Mouse (Mus musculus) neural tube, embryonic 15.5 days (tissue): ENCODE measurements at regions not wholly inside any gene's neighbourhood (a gene's known extent, or its start where the extent isn't known, plus 50 kb on each side); places are given as distances from the start of the nearest gene placed in this dataset.

ENCODE experiments used
- ATAC-seq: fragments of 200-750 bp; cut with Nextera tagmentation; 2 replicates; pipeline ENCODE4 v1.8.0; 2017; ENCODE audit warnings: mild to moderate bottlenecking, moderate TSS enrichment, moderate library complexity; ENCODE audit not compliant: low FRiP score
- H3K27ac ChIP-seq: fragments of 300-500 bp; sonication (generic); replicated peaks from 2 replicates; pipeline ENCODE4 v1.5.1; 2015; ENCODE audit warnings: mild to moderate bottlenecking, inconsistent platforms
- H3K27me3 ChIP-seq: fragments of 300-500 bp; sonication (generic); replicated peaks from 2 replicates; pipeline ENCODE4 v1.6.1; 2015; ENCODE audit warnings: inconsistent platforms
- H3K36me3 ChIP-seq: fragments of 300-500 bp; sonication (generic); 2 replicates; pipeline ENCODE4 v1.6.1; 2015; ENCODE audit warnings: inconsistent platforms
- H3K4me1 ChIP-seq: fragments of 300-500 bp; sonication (generic); 2 replicates; pipeline ENCODE4 v1.6.1; 2015; ENCODE audit warnings: inconsistent platforms
- H3K4me2 ChIP-seq: fragments of 300-500 bp; sonication (generic); 2 replicates; pipeline ENCODE4 v1.6.1; 2015; ENCODE audit warnings: inconsistent platforms, mild to moderate bottlenecking, moderate library complexity
- H3K4me3 ChIP-seq: fragments of 300-500 bp; sonication (generic); replicated peaks from 2 replicates; pipeline ENCODE4 v1.5.1; 2015; ENCODE audit warnings: mild to moderate bottlenecking, inconsistent platforms
- H3K9ac ChIP-seq: fragments of 300-500 bp; sonication (generic); replicated peaks from 2 replicates; pipeline ENCODE4 v1.6.1; 2015; ENCODE audit warnings: mild to moderate bottlenecking, inconsistent platforms
- H3K9me3 ChIP-seq: fragments of 300-500 bp; sonication (generic); replicated peaks from 2 replicates; pipeline ENCODE4 v1.6.1; 2016; ENCODE audit warnings: inconsistent platforms
- WGBS: fragments of 180-500 bp; shearing (Covaris S2); methylation state at CpG from one replicate; pipeline ENCODE4 v1.1.7; 2015; ENCODE audit warnings: mixed read lengths; 5-methylcytosine and 5-hydroxymethylcytosine counted together

- no peaks in the 10 kb centered on the region for H3K4me1 ChIP-seq
- no peak overlapping the region for H3K27ac ChIP-seq
- ATAC-seq, result no peak
- WGBS, result 79% methylated on average over 6 of the region's 6 CpGs
- no peaks in the 10 kb centered on the region for H3K9me3 ChIP-seq
- no peak overlapping the region for H3K4me3 ChIP-seq
- H3K36me3 ChIP-seq, result no peaks in the 10 kb centered on the region
- H3K4me2 ChIP-seq, result no peak overlapping the region
- no peaks in the 10 kb centered on the region for H3K27me3 ChIP-seq
- no peak overlapping the region for H3K9ac ChIP-seq
These were observed 406.6 kb upstream of the Nbea start for GRCm38 (mm10) chr3:56590071-56590470.

- Histone ChIP-seq H3K4me1 (no peaks in the 10 kb centered on the region), H3K4me3 (no peak overlapping the region), H3K9me3 (no peaks in the 10 kb centered on the region), H3K4me2 (no peak overlapping the region), H3K36me3 (no peaks in the 10 kb centered on the region), H3K27me3 (no peaks in the 10 kb centered on the region), H3K27ac (no peak overlapping the region), H3K9ac (no peak overlapping the region)
- no peak for ATAC-seq
- WGBS, result 63% methylated on average over 5 of the region's 5 CpGs
These were observed 391.9 kb upstream of the Nbea start for GRCm38 (mm10) chr3:56575422-56575821.

- Histone ChIP-seq H3K9me3 (no peaks in the 10 kb centered on the region), H3K9ac (no peak overlapping the region), H3K27ac (no peak overlapping the region), H3K4me3 (no peak overlapping the region), H3K27me3 (no peaks in the 10 kb centered on the region), H3K36me3 (no peaks in the 10 kb centered on the region), H3K4me1 (no peaks in the 10 kb centered on the region), H3K4me2 (no peak overlapping the region)
- 85% methylated on average over 2 of the region's 2 CpGs for WGBS
- ATAC-seq, result no peak
These were observed 352.7 kb upstream of the Nbea start for GRCm38 (mm10) chr3:56536178-56536577.

- H3K9ac ChIP-seq, result no peak overlapping the region
- H3K4me3 ChIP-seq, result no peak overlapping the region
- ATAC-seq, result no peak
- H3K9me3 ChIP-seq, result no peaks in the 10 kb centered on the region
- H3K27me3 ChIP-seq, result no peaks in the 10 kb centered on the region
- WGBS, result 87% methylated on average over 1 of the region's 1 CpGs
- H3K4me1 ChIP-seq, result no peaks in the 10 kb centered on the region
- no peak overlapping the region for H3K27ac ChIP-seq
- H3K4me2 ChIP-seq, result no peak overlapping the region
- H3K36me3 ChIP-seq, result no peaks in the 10 kb centered on the region
These were observed 320.9 kb upstream of the Nbea start for GRCm38 (mm10) chr3:56504445-56504844.

- Histone ChIP-seq H3K9ac (no peak overlapping the region), H3K27me3 (no peaks in the 10 kb centered on the region), H3K4me3 (no peak overlapping the region), H3K36me3 (no peaks in the 10 kb centered on the region), H3K4me2 (no peak overlapping the region), H3K27ac (no peak overlapping the region), H3K4me1 (no peaks in the 10 kb centered on the region), H3K9me3 (no peaks in the 10 kb centered on the region)
- ATAC-seq, result no peak
- WGBS, result 51% methylated on average over 1 of the region's 1 CpGs
These were observed 315.8 kb upstream of the Nbea start for GRCm38 (mm10) chr3:56499301-56499700.

- Histone ChIP-seq H3K27ac (no peak overlapping the region), H3K9me3 (no peaks in the 10 kb centered on the region), H3K36me3 (no peaks in the 10 kb centered on the region), H3K4me2 (no peak overlapping the region), H3K9ac (no peak overlapping the region), H3K4me3 (no peak overlapping the region), H3K27me3 (no peaks in the 10 kb centered on the region), H3K4me1 (no peaks in the 10 kb centered on the region)
- ATAC-seq, result no peak; the same call in 1 of the 2 replicates
- WGBS, result 31% methylated on average over 1 of the region's 1 CpGs
These were observed 310.4 kb upstream of the Nbea start for GRCm38 (mm10) chr3:56493937-56494336.

GRCm38 (mm10) chr3:56489154-56489553 is 305.7 kb upstream of the Nbea start:
- Histone ChIP-seq H3K4me1 (peaks cover 3% of the 10 kb centered on the region; the same call in 1 of the 2 replicates), H3K4me3 (no peak overlapping the region), H3K36me3 (no peaks in the 10 kb centered on the region), H3K27me3 (no peaks in the 10 kb centered on the region), H3K4me2 (no peak overlapping the region), H3K9ac (no peak overlapping the region), H3K27ac (no peak overlapping the region), H3K9me3 (no peaks in the 10 kb centered on the region)
- 73% methylated on average over 5 of the region's 5 CpGs for WGBS
- ATAC-seq, result no peak; the same call in 1 of the 2 replicates

- no peak overlapping the region for H3K4me2 ChIP-seq
- H3K9me3 ChIP-seq, result no peaks in the 10 kb centered on the region
- peaks cover 3% of the 10 kb centered on the region; the same call in 1 of the 2 replicates for H3K4me1 ChIP-seq
- no peak overlapping the region for H3K4me3 ChIP-seq
- no peaks in the 10 kb centered on the region for H3K36me3 ChIP-seq
- H3K27ac ChIP-seq, result no peak overlapping the region
- 64% methylated on average over 12 of the region's 12 CpGs for WGBS
- no peak for ATAC-seq
- no peak overlapping the region for H3K9ac ChIP-seq
- no peaks in the 10 kb centered on the region for H3K27me3 ChIP-seq
These were observed 302.3 kb upstream of the Nbea start for GRCm38 (mm10) chr3:56485550-56486400.

- Histone ChIP-seq H3K4me2 (no peak overlapping the region), H3K36me3 (no peaks in the 10 kb centered on the region), H3K9me3 (no peaks in the 10 kb centered on the region), H3K4me3 (no peak overlapping the region), H3K27ac (no peak overlapping the region), H3K27me3 (no peaks in the 10 kb centered on the region), H3K4me1 (peaks cover 3% of the 10 kb centered on the region; the same call in 1 of the 2 replicates), H3K9ac (no peak overlapping the region)
- ATAC-seq, result no peak
- 90% methylated on average over 8 of the region's 8 CpGs for WGBS
These were observed 300.6 kb upstream of the Nbea start for GRCm38 (mm10) chr3:56484096-56484495.

GRCm38 (mm10) chr3:56483370-56483769 is 299.9 kb upstream of the Nbea start:
- WGBS, result 60% methylated on average over 4 of the region's 4 CpGs
- Histone ChIP-seq H3K9ac (no peak overlapping the region), H3K4me1 (peaks cover 3% of the 10 kb centered on the region; the same call in 1 of the 2 replicates), H3K4me2 (no peak overlapping the region), H3K27ac (no peak overlapping the region), H3K36me3 (no peaks in the 10 kb centered on the region), H3K27me3 (no peaks in the 10 kb centered on the region), H3K4me3 (no peak overlapping the region), H3K9me3 (no peaks in the 10 kb centered on the region)
- ATAC-seq, result no peak

GRCm38 (mm10) chr3:56479529-56479928 is 296.0 kb upstream of the Nbea start:
- Histone ChIP-seq H3K9me3 (no peaks in the 10 kb centered on the region), H3K27me3 (no peaks in the 10 kb centered on the region), H3K4me1 (peaks cover 11% of the 10 kb centered on the region), H3K27ac (no peak overlapping the region), H3K4me2 (no peak overlapping the region), H3K4me3 (no peak overlapping the region), H3K36me3 (no peaks in the 10 kb centered on the region), H3K9ac (no peak overlapping the region)
- ATAC-seq, result no peak
- 46% methylated on average over 1 of the region's 1 CpGs for WGBS

- H3K4me2 ChIP-seq, result no peak overlapping the region
- ATAC-seq, result no peak
- 68% methylated on average over 6 of the region's 6 CpGs for WGBS
- no peaks in the 10 kb centered on the region for H3K27me3 ChIP-seq
- no peaks in the 10 kb centered on the region for H3K36me3 ChIP-seq
- no peaks in the 10 kb centered on the region for H3K9me3 ChIP-seq
- H3K9ac ChIP-seq, result no peak overlapping the region
- H3K27ac ChIP-seq, result no peak overlapping the region
- H3K4me3 ChIP-seq, result no peak overlapping the region
- peaks cover 11% of the 10 kb centered on the region for H3K4me1 ChIP-seq
These were observed 295.1 kb upstream of the Nbea start for GRCm38 (mm10) chr3:56478544-56479140.
